8 mouse cellular contexts compared by ENCODE assay signal in the genomic region with DNA sequence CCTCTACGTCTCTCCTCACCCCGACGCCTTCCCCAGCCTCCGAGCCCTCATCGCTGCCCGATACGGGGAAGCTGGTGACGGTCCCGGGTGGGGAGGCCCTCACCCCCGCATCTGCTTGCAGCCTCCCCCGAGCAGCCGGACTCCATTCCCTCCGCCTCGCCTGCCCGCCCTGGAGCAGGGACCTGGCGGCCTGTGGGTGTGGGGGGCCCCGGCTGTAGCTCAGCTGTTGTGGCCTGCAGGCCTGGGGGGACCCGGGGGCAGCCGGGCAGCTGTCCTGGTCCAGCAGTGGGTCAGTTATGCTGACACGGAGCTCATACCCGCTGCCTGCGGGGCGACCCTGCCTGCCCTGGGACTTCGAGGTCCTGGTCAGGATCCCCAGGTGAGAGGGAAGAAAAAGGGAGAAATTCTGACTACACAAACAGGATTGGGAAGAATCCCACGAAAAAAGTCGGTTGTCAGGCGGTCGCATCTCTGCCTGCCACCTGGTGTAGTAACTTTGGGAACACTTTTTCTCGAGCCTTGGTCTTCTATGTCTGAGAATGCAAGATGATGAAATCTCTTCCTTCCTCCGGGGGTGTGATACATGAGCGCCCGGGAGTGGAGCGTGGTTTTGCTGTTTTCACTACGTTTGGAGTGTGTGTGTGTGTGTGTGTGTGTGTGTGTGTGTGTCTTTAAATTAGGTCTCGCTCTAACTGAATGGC. TPM values are rescaled to one million over a fixed set of nuclear protein-coding genes. Genes with fewer than 3 reads are reported as not detected.
DNase-seq lines count a peak whose midpoint lies in the region; ATAC-seq and TF ChIP-seq lines count a peak whose summit lies in the region.

No protein-coding gene starts in this region.

- H3K4me1 ChIP-seq in heart, postnatal 0 days (ENCODE audit: control insufficient read depth, insufficient read depth): peaks cover 29% of the 10 kb centered on the region
- peaks cover 70% of the 10 kb centered on the region for H3K4me1 ChIP-seq in liver, embryonic 15.5 days (replicated peaks)
- peaks cover 10% of the 10 kb centered on the region for H3K4me1 ChIP-seq in olfactory bulb, adult 2 months (ENCODE audit: control insufficient read depth, insufficient read depth, low read length)

- no peak for TF ChIP-seq POLR2A in olfactory bulb, adult 2 months (IDR thresholded peaks at IDR 0.05; ENCODE audit: insufficient read depth, low read depth, low read length)

- TF ChIP-seq EP300 in heart, postnatal 0 days (IDR thresholded peaks at IDR 0.05; ENCODE audit: low read depth): no peak

- no peaks in the 10 kb centered on the region for H3K9me3 ChIP-seq in heart, postnatal 0 days (replicated peaks; ENCODE audit: control insufficient read depth, low read length)
- H3K9me3 ChIP-seq in liver, embryonic 15.5 days (replicated peaks): no peaks in the 10 kb centered on the region

- H3K27me3 ChIP-seq in heart, postnatal 0 days (ENCODE audit: control insufficient read depth, insufficient read depth, low read length): no peaks in the 10 kb centered on the region
- no peaks in the 10 kb centered on the region for H3K27me3 ChIP-seq in liver, embryonic 15.5 days

- peak overlapping the region; percentile 97 for H3K4me3 ChIP-seq in heart, postnatal 0 days (ENCODE audit: low read depth, low read length)
- H3K4me3 ChIP-seq in liver, embryonic 15.5 days (replicated peaks): peak overlapping the region; percentile 77
- peak overlapping the region; percentile 84 for H3K4me3 ChIP-seq in olfactory bulb, adult 2 months (ENCODE audit: insufficient read depth, low read depth, low read length)

- H3K36me3 ChIP-seq in heart, postnatal 0 days (replicated peaks; ENCODE audit: control insufficient read depth, insufficient read depth, low read length): peaks cover 36% of the 10 kb centered on the region
- H3K36me3 ChIP-seq in liver, embryonic 15.5 days (replicated peaks): peaks cover 53% of the 10 kb centered on the region

- DNase-seq in gastrocnemius, postnatal 14 days: peak; percentile 47
- no peak for DNase-seq in gastrocnemius, adult 8-10 months (ENCODE audit: low spot score in 2 of 2)
- peak; percentile 51 for DNase-seq in A20 (ENCODE audit: low read depth, low spot score)
- DNase-seq in adipocyte (ENCODE audit: low spot score): peak; percentile 48
- peak; percentile 24 for DNase-seq in heart, postnatal 0 days (ENCODE audit: low spot score)
- no peak for DNase-seq in frontal cortex, postnatal 25 days (ENCODE audit: low spot score in 2 of 2)

- H3K27ac ChIP-seq in heart, postnatal 0 days (ENCODE audit: low read depth): peak overlapping the region; percentile 99
- H3K27ac ChIP-seq in liver, embryonic 15.5 days (replicated peaks): peak overlapping the region; percentile 97
- no peak overlapping the region; the same call in 1 of the 2 replicates for H3K27ac ChIP-seq in olfactory bulb, adult 2 months (ENCODE audit: insufficient read depth, low read depth, low read length)

- 1% methylated on average over 35 of the region's 35 CpGs for WGBS in heart, postnatal 0 days
- WGBS in liver, embryonic 15.5 days (ENCODE audit: insufficient replicate concordance): under 1% methylated on average over 35 of the region's 35 CpGs
- WGBS in olfactory bulb, adult 2 months: under 1% methylated on average over 35 of the region's 35 CpGs

- peak overlapping the region; percentile 88 for H3K9ac ChIP-seq in heart, postnatal 0 days (replicated peaks; ENCODE audit: low read depth, low read length)
- peak overlapping the region; percentile 94 for H3K9ac ChIP-seq in liver, embryonic 15.5 days

- intact Hi-C loops in gastrocnemius, postnatal 14 days (cut with DNase I; ENCODE audit: low total_unique reads): no loop called here

- H3K4me2 ChIP-seq in heart, postnatal 0 days (ENCODE audit: low read depth, low read length): peak overlapping the region; percentile 98
- peak overlapping the region; percentile 95 for H3K4me2 ChIP-seq in liver, embryonic 15.5 days

- no peak for TF ChIP-seq CTCF in heart, postnatal 0 days (IDR thresholded peaks at IDR 0.05; ENCODE audit: low read depth)
- no peak for TF ChIP-seq CTCF in olfactory bulb, adult 2 months (IDR thresholded peaks at IDR 0.05; ENCODE audit: insufficient read depth, low read depth, low read length)

- ATAC-seq in heart, postnatal 0 days (ENCODE audit: insufficient read depth, low read depth): no peak
- peak; percentile 7 for ATAC-seq in liver, embryonic 15.5 days (ENCODE audit: insufficient read depth)

RNA-seq across cellular contexts. Expression of a gene that starts 0.8 kb away (rescaled TPM):
- 10 to 100 TPM; 26.8 to 29.2 TPM for total RNA-seq in gastrocnemius, postnatal 14 days (2021)
- total RNA-seq in gastrocnemius, adult 8-10 months (2022): 10 to 100 TPM; 37.3 to 42.8 (median 41.0) TPM
- 61.5 and 92.0 TPM in 2 replicates for total RNA-seq in heart, postnatal 0 days (2014; rRNA removed; ENCODE audit: low replicate concordance)
- polyA plus RNA-seq in heart, postnatal 0 days (2015; fragmentation: Nextera tagmentation; extraction: Ambion mirVana): 20.4 and 21.7 TPM in 2 replicates
- 99.0 and 133 TPM in 2 replicates for polyA plus RNA-seq in liver, embryonic 15.5 days (2015; fragmentation: Nextera tagmentation; extraction: Ambion mirVana)
- not detected in 2 replicates for polyA plus RNA-seq in olfactory bulb, adult 2 months (2012; ENCODE audit: insufficient read depth, insufficient read length, low replicate concordance, missing spikeins)

RNA-seq across cellular contexts. Expression of a gene that starts 14.8 kb away (rescaled TPM):
- total RNA-seq in gastrocnemius, postnatal 14 days (2021): 1 to 10 TPM; 3.7 to 3.9 TPM
- 10 to 100 TPM in 3 of 4 experiments, 1 to 10 TPM in 1; 8.0 to 18.8 (median 13.7) TPM for total RNA-seq in gastrocnemius, adult 8-10 months (2022)
- 0.77 and 0.92 TPM in 2 replicates for total RNA-seq in heart, postnatal 0 days (2014; rRNA removed; ENCODE audit: low replicate concordance)
- 0.43 and 0.63 TPM in 2 replicates for polyA plus RNA-seq in heart, postnatal 0 days (2015; fragmentation: Nextera tagmentation; extraction: Ambion mirVana)
- polyA plus RNA-seq in liver, embryonic 15.5 days (2015; fragmentation: Nextera tagmentation; extraction: Ambion mirVana): 0.09 and 0.12 TPM in 2 replicates
- polyA plus RNA-seq in olfactory bulb, adult 2 months (2012; ENCODE audit: insufficient read depth, insufficient read length, low replicate concordance, missing spikeins): not detected in 2 replicates

RNA-seq across cellular contexts. Expression of a gene that starts 19.9 kb away (rescaled TPM):
- total RNA-seq in gastrocnemius, postnatal 14 days (2021): 10 to 100 TPM; 19.5 to 20.1 TPM
- total RNA-seq in gastrocnemius, adult 8-10 months (2022): 10 to 100 TPM; 11.7 to 15.7 (median 13.0) TPM
- total RNA-seq in heart, postnatal 0 days (2014; rRNA removed; ENCODE audit: low replicate concordance): 23.1 and 43.3 TPM in 2 replicates
- 63.5 and 64.2 TPM in 2 replicates for polyA plus RNA-seq in heart, postnatal 0 days (2015; fragmentation: Nextera tagmentation; extraction: Ambion mirVana)
- polyA plus RNA-seq in liver, embryonic 15.5 days (2015; fragmentation: Nextera tagmentation; extraction: Ambion mirVana): 120 and 123 TPM in 2 replicates
- not detected in 2 replicates for polyA plus RNA-seq in olfactory bulb, adult 2 months (2012; ENCODE audit: insufficient read depth, insufficient read length, low replicate concordance, missing spikeins)

RNA-seq across cellular contexts. Expression of a gene that starts 26.2 kb away (rescaled TPM):
- total RNA-seq in gastrocnemius, postnatal 14 days (2021): 1 to 10 TPM in 1 of 2 experiments, under 1 TPM in 1; 0.38 to 1.5 TPM
- not detected for total RNA-seq in gastrocnemius, adult 8-10 months (2022)
- total RNA-seq in heart, postnatal 0 days (2014; rRNA removed; ENCODE audit: low replicate concordance): 2.1 and 9.6 TPM in 2 replicates
- polyA plus RNA-seq in heart, postnatal 0 days (2015; fragmentation: Nextera tagmentation; extraction: Ambion mirVana): 0.77 and 1.2 TPM in 2 replicates
- 2.2 and 2.3 TPM in 2 replicates for polyA plus RNA-seq in liver, embryonic 15.5 days (2015; fragmentation: Nextera tagmentation; extraction: Ambion mirVana)
- not detected in 2 replicates for polyA plus RNA-seq in olfactory bulb, adult 2 months (2012; ENCODE audit: insufficient read depth, insufficient read length, low replicate concordance, missing spikeins)

RNA-seq across cellular contexts. Expression of a gene that starts 29.1 kb away (rescaled TPM):
- total RNA-seq in gastrocnemius, postnatal 14 days (2021): 10 to 100 TPM; 11.6 to 14.8 TPM
- total RNA-seq in gastrocnemius, adult 8-10 months (2022): 10 to 100 TPM; 19.4 to 26.1 (median 20.2) TPM
- total RNA-seq in heart, postnatal 0 days (2014; rRNA removed; ENCODE audit: low replicate concordance): 3.3 and 5.1 TPM in 2 replicates
- 1.6 and 1.8 TPM in 2 replicates for polyA plus RNA-seq in heart, postnatal 0 days (2015; fragmentation: Nextera tagmentation; extraction: Ambion mirVana)
- 0.25 and 0.31 TPM in 2 replicates for polyA plus RNA-seq in liver, embryonic 15.5 days (2015; fragmentation: Nextera tagmentation; extraction: Ambion mirVana)
- polyA plus RNA-seq in olfactory bulb, adult 2 months (2012; ENCODE audit: insufficient read depth, insufficient read length, low replicate concordance, missing spikeins): not detected in 2 replicates

Comparison
In these comparisons a context has a peak if more than half of its experiments do, and no peak if none do; other contexts are left out.
1. DNase-seq: peak in gastrocnemius, postnatal 14 days (single experiment), A20 (single experiment), adipocyte (single experiment) and heart, postnatal 0 days (single experiment); none in gastrocnemius, adult 8-10 months (0 of 2) and frontal cortex, postnatal 25 days (0 of 2).
2. Peak in every context shown above with its lines, with median percentiles within 50 percentile points of each other: H3K4me3 ChIP-seq.